Mouse (Mus musculus) lung, postnatal 25 days (tissue): ENCODE measurements around the gene Gm19684.
"Not testable (repeated sequence)": the region's sequence is repeated elsewhere in the genome, so short reads cannot be mapped to it uniquely, and the experiment has no call there.

ENCODE experiments used
- DNase-seq: peaks from one replicate; pipeline ENCODE4 v3.0.0; 2022; ENCODE audit warnings: low spot score

Gm19684 gene

DNA sequence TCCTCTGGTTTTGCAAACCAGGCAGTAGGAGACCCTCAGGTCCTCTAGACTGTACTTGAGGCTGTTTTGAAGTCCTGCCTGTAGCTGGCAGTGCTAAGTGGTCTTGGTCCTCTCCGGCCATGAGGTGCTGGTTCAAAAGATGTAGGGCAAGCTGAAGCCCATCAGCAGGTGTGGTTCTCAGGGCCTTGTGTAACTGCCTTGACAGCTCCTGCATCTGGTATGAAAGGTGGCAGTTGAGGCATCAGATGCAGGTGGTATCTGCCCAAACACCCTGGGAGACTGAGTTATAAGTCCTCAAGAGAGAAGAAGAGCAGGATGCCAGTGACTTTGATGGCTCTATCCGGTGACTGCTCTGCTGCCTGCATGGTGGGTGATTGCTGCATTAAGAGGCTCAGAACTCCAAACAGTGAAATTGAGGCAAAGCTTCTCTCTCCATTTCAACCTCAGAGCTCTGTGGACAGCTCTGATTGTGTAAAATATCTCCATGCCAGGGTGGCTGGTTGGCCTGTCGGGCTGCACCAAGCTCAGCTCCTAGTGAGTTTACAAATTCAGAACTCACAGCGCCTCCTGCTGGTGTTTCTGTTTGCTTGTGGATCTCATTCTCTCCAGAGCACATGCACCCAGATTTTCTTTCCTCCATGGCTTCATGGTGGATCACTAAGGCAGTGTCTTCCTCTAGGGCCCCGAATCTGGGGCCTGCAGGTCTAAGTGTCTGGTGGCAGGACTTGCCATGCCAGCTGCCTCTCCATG is 10.2 kb downstream of the Gm19684 start:
- no peak for DNase-seq

DNA sequence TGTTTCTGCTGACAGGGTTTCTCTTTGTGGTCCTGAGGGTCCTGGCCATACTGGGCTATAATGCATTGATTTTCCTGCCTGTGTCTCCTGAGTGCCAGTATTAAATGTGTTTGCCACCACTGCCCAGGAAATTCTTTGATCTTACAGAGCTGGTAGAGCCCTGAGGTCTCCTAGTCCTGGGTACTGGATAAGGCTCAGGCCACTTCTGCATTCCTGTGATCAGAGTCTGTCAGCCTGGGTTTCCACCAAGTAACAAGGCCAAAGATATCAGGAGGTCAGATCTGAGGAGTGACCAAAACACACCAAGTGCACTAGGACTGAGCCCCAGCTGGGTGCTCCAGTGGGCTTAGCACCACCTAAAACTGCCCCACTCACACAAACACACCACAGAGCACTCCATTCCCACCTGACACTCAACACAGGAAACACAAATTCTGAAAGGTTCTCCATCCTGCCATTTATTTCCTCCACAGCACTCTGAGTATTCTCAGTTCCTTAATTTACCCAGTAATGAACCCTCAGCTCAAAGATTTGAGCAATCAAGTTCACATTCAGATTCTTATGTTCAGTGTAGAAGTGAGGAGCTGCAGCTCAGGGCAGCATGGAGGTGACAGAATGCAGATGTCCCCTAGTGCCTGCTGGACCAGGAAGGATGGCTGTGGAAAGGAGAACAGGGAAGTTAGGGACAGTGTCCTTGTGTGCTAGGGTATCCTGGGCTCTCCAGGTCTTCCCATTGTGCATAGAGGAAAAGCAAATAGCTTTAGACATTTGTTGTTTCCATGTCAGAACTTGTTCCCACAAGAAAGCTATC is 14.1 kb downstream of the Gm19684 start:
- not testable (repeated sequence) for DNase-seq

DNA sequence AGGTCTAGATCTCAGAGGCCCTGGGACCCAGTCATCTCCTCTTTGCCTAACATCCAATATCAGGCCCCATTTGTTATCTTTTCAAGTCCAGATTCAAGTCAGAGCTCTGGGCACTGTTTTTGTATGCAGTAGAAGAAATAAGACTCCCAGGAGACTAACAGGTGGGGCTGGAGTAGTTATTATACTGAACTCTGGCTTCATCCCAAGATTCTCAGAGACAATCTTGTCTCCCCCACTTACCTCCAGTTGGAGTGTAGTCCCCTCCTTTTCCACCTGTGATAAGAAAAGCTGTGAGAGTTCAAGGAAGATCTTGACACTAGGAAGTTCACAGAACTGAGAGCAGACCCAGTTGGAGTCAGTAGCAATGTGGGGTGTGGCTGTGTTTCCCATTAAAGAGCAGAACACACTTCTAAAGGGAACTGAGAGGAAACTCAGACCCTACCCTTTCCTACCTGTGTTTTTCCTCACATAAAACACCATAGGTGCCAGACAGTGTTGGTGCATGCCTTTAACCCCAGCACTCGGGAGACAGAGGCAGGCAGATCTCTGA is 14.9 kb downstream of the Gm19684 start:
- DNase-seq: not testable (repeated sequence)

DNA sequence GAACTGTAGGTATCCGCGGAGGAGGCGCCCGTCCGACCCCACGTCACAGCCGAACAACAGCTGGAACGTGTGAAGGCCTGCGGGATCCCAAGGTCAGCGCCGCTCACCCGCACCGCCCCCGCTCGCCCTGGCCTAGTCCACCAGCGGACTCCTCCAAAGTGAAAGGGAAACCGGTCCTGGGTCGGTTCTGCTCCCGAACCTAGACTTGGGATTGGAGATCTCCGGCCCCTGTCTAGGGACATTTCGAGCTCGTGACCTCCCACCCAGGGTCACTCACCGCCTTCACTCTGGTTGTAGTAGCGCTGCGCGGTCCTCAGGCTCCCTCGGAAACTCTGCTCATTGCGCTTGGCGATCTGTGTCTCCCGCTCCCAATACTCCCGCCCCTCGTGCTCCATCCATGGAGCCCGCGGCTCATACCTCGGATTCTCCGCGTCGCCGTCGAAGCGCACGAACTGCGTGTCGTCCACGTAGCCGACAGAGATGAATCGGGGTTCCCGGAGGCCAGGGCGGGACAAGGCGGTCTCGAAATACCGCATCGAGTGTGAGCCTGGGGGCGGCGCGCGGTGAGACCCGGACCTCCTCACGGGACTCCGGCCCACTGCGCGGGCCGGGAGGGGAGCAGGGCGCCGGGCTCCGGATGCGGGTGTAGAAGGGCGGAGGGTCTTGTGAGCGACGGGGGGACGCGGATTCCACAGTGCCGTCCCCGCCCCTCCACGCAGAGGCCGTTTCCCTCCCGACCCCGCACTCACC is 23.8 kb downstream of the Gm19684 start:
- no peak for DNase-seq

DNA sequence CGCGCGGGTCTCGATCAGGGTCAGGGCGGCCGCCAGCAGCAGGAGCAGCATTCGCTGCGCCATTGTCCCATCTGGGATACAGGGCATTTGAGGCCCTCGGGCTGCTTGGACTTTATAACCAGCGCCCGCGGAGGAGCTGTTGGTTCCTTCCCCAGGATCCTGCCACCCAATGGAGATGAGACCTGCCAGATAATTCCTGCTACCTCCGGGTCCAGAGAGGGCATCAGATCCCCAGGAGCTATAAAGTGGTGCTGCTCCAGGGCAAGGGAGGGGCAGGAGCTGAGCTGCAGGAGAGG is 24.3 kb downstream of the Gm19684 start:
- DNase-seq: not testable (repeated sequence)

- not testable (repeated sequence) for DNase-seq
Observed at GRCm38 (mm10) chr17:36146937-36147336, 25.5 kb downstream of the Gm19684 start.

GRCm38 (mm10) chr17:36148468-36148867 is 27.0 kb downstream of the Gm19684 start:
- not testable (repeated sequence) for DNase-seq

- not testable (repeated sequence) for DNase-seq
Observed at GRCm38 (mm10) chr17:36151200-36151599, 29.7 kb downstream of the Gm19684 start.

DNA sequence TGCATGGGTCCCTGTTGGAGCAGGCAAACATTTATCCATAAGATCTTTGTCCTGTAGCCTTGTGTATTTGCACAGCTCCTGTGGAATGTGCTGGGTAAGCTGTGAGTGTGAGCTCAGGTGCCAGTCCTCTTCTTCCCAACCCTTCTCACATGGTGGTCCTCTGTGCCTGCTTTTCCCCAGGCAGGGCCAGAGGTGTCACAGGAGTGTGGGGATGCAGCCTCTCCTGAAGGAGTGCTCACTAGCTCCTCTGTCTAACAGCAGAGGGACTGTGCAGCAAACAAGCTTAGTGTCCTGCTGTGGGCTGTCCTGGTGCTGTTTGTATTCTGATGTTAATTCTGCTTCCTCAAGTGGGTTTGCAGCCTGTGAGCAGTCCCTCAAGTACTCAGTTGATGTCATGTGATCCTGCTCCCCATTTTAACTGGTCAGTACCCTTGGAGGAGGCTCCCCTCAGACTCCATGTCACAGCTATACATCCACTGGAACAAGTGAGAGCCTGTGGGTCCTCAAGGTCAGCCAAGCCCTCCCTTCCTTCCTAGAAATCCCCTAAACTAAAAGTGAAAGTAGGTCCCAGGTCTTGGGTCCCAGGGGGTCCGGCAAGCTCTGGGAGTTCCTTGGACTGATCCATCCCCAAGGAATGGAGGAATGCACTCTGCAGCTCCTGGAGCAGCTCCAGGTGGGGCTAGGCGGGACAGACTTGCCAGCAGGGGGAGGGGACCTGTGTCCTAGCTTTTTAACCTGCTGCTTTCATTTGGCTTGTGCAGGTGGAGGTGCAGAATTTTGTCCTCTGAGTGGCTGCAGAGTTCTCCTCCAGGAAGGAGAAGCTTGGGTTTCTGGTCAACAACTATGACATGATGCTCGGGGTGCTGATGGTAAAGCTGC is 33.0 kb downstream of the Gm19684 start:
- DNase-seq: no peak

DNA sequence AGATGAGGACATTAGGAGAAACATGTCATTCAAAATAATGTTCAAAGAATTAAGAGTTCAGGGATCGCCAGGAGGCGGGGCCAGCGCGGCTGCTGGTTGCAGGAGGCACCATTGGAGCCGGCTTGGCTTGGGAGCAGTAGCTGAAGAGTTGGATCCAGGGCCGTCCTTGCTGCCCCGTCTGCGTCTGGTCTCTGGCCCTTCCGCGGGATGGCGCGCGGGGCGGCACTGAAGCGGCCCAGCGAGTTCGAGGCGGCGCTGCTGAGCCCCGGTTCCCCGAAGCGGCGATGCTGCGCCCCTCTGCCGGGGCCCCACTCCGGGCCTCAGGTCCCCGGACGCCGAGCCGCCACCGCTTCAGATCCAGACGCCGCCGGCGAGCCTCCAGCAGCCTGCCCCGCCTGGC is 36.3 kb downstream of the Gm19684 start:
- not testable (repeated sequence) for DNase-seq

DNA sequence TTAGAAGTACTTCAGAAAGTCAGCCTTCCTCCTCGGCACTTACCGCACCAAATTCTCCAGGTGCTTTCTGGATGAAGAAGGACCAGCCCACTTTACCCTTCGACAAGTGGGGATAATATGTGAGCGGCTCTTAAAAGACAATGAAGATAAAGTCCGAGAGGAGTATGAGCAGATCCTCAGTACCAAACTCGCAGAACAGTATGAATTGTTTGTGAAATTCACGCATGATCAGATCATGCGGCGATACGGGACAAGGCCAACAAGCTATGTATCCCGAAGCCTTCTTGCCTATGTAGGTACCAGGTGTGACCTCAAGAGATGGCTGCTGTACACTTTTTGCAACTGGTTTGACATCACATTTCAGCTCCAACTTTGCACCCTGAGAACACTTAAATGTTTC is 36.8 kb downstream of the Gm19684 start:
- DNase-seq: not testable (repeated sequence)

- DNase-seq: no peak
Observed at GRCm38 (mm10) chr17:36161129-36162051, 39.9 kb downstream of the Gm19684 start.

DNA sequence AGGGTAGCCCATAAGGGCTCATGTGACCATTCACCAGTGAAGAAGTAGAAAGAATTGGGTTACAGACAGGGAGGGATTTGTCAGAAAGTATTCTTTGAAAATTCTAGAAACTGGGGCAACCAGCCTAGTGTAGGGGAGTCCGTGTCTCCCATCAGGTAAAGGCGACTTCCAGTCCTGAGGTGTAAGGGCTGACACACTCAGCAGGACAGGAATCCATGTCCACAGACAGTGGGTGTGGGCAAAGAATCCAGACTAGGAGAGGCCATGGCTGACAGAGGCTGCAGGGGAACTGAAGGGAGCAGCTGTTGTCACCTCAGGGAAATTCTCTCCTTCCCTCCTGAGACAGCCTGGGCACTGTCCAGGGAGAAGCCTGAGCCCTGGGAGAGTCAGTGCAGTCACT is 45.4 kb downstream of the Gm19684 start:
- not testable (repeated sequence) for DNase-seq

DNA sequence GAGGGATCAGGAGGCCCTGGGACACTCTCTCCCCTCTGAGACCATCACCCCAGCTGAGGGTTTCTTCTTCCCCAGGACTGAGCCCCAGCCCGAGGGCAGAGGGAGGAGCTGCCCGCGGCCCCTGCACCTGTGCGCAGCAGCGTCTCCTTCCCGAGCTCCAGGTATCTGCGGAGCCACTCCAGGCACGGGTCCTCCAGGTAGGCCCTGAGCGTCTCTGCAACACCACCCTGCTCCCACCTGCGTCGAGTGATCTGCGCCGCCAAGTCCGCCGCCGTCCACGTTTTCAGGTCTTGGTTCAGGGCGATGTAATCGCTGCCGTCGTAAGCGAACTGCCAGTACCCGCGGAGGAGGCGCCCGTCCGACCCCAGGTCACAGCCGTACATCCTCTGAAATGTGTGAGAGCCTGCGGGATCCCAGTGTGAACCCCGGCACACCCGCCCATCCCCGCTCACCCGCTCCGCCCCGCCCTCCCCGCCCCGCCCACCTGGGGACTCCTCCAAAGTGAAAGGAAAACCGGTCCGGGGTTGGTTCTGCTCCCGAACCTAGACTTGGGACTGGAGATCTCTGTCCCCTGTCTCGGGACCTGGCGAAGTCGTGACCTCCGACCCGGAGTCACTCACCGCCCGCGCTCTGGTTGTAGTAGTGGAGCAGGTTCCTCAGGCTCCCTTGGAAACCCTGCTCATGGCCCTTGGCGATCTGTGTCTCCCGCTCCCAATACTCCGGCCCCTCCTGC is 46.0 kb downstream of the Gm19684 start:
- DNase-seq: no peak

DNA sequence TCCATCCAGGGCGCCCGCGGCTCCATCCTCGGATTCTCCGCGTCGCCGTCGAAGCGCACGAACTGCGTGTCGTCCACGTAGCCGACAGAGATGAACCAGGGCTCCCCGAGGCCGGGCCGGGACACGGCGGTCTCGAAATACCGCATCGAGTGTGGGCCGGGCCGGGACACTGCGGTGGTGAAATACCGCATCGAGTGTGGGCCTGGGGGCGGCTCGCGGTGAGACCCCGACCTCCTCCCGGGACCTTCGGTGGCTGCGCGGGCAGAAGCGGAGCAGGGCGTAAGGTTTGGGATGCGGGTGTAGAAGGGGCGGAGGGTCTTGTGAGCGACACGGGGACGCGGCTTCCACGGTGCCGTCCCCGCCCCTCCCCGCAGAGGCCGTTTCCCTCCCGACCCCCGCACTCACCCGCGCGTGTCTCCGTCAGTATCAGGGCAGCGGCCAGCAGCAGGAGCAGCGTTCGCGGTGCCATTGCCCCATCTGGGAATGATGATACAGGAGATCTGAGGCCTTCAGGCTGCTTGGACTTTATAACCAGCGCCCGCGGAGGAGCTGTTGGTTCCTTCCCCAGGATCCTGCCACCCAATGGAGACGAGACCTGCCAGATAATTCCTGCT is 46.7 kb downstream of the Gm19684 start, which contains the start of gene Gm8909:
Gm8909 (minus strand) TSS at position 499 of the 614 bp plus-strand sequence.
- DNase-seq: no peak

DNA sequence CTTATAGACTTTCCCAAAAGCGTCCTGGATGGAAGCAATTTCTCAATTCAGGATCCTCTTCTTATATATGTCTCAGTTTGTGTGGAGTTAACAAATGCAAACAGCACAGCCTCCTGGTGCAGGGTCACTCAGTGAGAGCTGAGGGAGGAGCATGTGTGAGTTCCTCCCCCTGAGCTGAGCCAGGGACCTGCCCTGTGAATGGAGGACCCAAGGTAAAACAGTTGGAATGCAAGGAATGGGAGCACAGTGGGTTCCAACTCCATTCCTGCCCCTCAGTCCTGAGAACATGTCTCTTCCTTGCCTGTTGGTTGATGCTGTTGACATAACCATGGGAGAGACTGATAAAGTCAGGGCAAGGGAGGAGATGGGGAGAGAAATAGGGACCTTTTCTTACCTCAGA is 47.6 kb downstream of the Gm19684 start:
- not testable (repeated sequence) for DNase-seq

- no peak for DNase-seq
Observed at GRCm38 (mm10) chr17:36169753-36170152, 48.3 kb downstream of the Gm19684 start.

GRCm38 (mm10) chr17:36170287-36170814 is 48.9 kb downstream of the Gm19684 start:
- no peak for DNase-seq

DNA sequence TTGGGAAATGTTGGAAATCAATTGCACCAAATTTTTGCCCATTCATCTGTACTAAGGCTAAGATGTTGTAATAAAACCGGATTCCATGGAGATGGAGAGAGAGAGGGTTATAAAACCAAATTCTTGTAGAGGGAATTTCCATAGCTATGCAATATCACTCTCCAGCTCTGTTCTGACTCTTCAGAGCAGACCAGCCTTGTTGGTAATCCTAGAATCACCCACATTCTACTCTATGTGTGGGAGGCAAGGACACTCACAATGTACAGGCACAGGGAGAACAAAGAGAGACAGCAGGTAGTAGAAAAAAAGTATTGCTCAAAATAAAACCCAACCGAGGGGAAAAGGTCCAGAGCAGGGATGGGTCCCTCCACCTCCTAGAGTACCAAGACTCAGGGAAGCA is 54.7 kb downstream of the Gm19684 start:
- DNase-seq: not testable (repeated sequence)
